Mouse (Mus musculus) testis, adult 2 months (tissue): ENCODE results near the gene Zfp810. TPM values are rescaled to one million over a fixed set of nuclear protein-coding genes. Genes with fewer than 3 reads are reported as not detected.

ENCODE experiments used
- H3K27ac ChIP-seq: fragments of 200-500 bp; 2 replicates; pipeline ENCODE4 v1.5.1; 2012; ENCODE audit warnings: low read depth, low read length; ENCODE audit not compliant: control insufficient read depth, insufficient read depth
- H3K27me3 ChIP-seq: fragments of 200-500 bp; 2 replicates; pipeline ENCODE4 v1.6.1; 2012; ENCODE audit warnings: mild to moderate bottlenecking, low read length, moderate library complexity; ENCODE audit not compliant: control insufficient read depth, insufficient read depth
- H3K36me3 ChIP-seq: fragments of 200-500 bp; 2 replicates; pipeline ENCODE4 v1.6.1; 2012; ENCODE audit warnings: mild to moderate bottlenecking, low read length; ENCODE audit not compliant: control insufficient read depth, insufficient read depth
- H3K4me1 ChIP-seq: fragments of 200-500 bp; 2 replicates; pipeline ENCODE4 v1.6.1; 2012; ENCODE audit warnings: low read length; ENCODE audit not compliant: control insufficient read depth, insufficient read depth
- H3K4me3 ChIP-seq: fragments of 200-500 bp; 2 replicates; pipeline ENCODE4 v1.5.1; 2012; ENCODE audit warnings: low read depth, mild to moderate bottlenecking, low read length, moderate library complexity, mixed read lengths; ENCODE audit not compliant: control insufficient read depth
- CTCF ChIP-seq: fragments of 200-500 bp; IDR thresholded peaks from 2 replicates; pipeline ENCODE4 v1.5.1; 2012; ENCODE audit warnings: low read depth, mild to moderate bottlenecking, inconsistent platforms, low read length, moderate library complexity; ENCODE audit not compliant: control insufficient read depth, insufficient read depth, insufficient replicate concordance
- POLR2A ChIP-seq: fragments of 200-500 bp; IDR thresholded peaks from 2 replicates; pipeline ENCODE4 v1.6.1; 2012; ENCODE audit warnings: low read depth, mild to moderate bottlenecking, inconsistent platforms, low read length, moderate library complexity; ENCODE audit not compliant: control insufficient read depth
- polyA plus RNA-seq: library from polyadenylated mRNA; depleted of rRNA; stranded (reverse); fragments of >200 nt; gene quantifications from 2 replicates; pipeline ENCODE4 v1.2.3, GENCODE M21; 2012; rRNA removed

The Zfp810 gene
- polyA plus RNA-seq, result 2.5 and 2.6 TPM in 2 replicates

DNA sequence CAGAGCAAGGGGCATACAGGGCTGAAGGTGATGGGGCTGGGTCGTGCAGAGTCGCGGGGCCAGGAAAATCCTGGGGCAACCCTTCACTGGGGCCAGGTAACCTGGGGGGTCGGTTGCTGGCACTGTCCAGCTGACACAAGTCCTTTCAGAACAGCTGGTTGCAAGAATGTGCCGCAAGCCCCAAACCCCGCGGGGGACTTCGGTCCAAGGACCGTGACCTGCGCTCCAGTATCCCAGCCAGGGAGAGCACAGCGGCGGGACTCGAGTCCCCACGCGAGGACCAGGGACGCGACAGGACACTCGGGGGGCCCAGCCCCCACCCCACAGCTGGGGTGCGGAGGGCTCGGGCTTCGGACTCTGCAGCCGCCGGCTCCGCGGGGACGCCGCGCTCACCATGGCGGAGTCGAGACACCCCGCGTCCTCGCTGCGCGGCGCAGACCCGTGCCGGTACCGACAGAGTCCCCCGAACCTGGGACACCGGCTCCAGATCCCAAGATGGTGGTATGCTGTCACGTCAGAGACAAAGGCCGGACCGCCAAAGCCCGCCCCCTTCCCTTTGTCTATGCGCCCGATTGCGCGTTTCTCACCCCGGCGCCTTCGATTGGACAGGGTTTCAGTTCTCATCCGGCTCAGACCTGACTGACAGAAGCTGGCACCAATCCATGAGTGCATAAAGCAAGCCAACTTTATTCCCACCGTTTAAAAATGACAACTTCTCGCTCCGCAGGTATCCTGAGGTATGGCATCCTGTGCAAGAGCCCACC lies at the start of gene Zfp810:
TSS of gene Zfp810 (minus strand) at position 493 of the 764 bp plus-strand sequence.
- H3K4me3 ChIP-seq, result peak within 1 kb of the TSS; percentile 90
- no peaks in the 10 kb centered on the region for H3K36me3 ChIP-seq
- peak within 1 kb of the TSS; percentile 42; the same call in 1 of the 2 replicates for H3K27ac ChIP-seq
- peaks cover 4% of the 10 kb centered on the region for H3K4me1 ChIP-seq
- TF ChIP-seq CTCF (no peak), POLR2A (peak; percentile 40; the same call in 1 of the 2 replicates)
- H3K27me3 ChIP-seq, result no peaks in the 10 kb centered on the region

DNA sequence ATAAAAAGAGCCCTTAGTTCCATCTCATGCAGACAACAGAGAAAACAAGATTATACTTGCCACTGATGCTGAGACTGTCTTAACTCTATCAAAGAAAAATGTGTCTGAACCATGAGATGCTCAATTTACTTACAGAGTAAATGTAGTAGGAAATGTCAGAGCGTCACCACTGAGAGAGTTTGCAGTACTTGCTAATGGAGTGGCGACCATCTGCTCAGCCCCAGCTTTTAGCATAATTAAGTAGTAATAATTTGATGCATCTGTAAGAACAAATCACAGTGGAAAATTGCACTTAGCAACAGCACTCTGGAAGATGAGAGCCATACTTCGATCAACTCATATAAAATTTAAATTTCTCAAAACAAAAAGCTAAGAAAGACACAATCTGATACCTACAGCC lies 48.5 kb upstream of the Zfp810 start:
- no peak overlapping the region for H3K27ac ChIP-seq
- no peak for TF ChIP-seq POLR2A
- no peaks in the 10 kb centered on the region for H3K27me3 ChIP-seq
- H3K4me3 ChIP-seq, result no peak overlapping the region
- H3K36me3 ChIP-seq, result peaks cover 3% of the 10 kb centered on the region
- no peaks in the 10 kb centered on the region for H3K4me1 ChIP-seq

DNA sequence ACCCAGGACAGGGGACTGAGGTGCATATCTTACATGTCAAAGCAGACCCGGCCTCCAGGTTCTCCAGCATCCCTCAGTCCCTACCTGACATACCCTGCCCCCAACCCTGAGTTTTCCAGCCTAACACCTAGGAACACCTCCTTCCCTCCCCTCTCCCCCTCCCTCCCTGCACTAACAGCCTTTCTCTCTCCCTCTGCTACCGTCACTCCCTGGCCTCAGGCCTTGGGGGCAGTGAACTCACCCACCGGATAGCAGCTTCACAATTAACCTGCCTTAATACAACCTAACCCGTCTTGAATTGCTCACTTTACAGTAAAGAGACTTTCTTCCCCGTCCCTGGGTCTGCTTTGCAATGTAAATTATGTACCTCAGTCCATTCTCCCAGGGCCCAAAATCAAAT lies 46.5 kb upstream of the Zfp810 start:
- Histone ChIP-seq H3K4me3 (peak overlapping the region; percentile 73), H3K27me3 (no peaks in the 10 kb centered on the region), H3K36me3 (no peaks in the 10 kb centered on the region; the same call in none of the 2 replicates), H3K4me1 (no peaks in the 10 kb centered on the region), H3K27ac (no peak overlapping the region)
- TF ChIP-seq POLR2A (no peak), CTCF (no peak)

DNA sequence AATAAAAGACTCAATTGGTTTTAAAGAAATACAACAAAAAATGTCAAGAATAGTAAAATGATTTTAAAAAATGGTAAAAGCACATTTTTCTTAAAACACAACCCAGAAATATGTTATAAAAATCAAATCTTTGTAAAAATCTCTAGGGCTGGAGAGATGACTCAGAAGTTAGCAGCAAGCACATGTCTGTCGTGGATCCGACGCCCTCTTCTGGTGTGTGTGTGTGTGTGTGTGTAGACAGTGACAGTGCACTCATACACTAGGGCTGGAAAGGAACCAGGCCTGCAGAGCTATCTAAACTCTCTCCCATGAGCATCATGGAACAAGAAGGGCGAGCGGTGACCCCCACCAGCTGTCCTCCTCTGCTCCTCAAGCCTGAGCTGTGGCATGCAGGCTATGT lies 46.0 kb upstream of the Zfp810 start:
- TF ChIP-seq POLR2A, result no peak
- TF ChIP-seq CTCF, result no peak
- Histone ChIP-seq H3K27me3 (no peaks in the 10 kb centered on the region), H3K4me3 (peak overlapping the region; percentile 73), H3K4me1 (no peaks in the 10 kb centered on the region), H3K36me3 (peaks cover under 1% of the 10 kb centered on the region), H3K27ac (no peak overlapping the region)

DNA sequence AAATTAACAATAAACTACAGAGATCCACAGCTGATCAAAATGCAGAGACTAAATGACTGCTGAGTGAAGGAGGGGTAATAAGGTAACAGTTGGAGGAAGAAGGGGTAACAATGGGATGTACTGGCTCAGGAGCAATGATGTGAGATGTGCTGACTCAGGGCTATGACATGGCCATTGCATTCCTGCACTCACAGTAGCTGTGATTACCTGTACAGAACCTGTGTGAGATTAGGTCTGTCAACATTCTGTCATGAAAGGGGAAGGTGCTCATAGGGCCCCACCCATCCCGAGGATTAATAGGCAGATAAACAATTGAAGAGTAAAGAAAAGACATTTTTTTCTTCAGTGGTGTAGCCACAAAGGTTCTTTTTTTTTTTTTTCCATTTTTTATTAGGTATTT lies 32.9 kb upstream of the Zfp810 start:
- TF ChIP-seq POLR2A, result no peak
- no peak for TF ChIP-seq CTCF
- Histone ChIP-seq H3K4me3 (no peak overlapping the region), H3K4me1 (no peaks in the 10 kb centered on the region), H3K27me3 (no peaks in the 10 kb centered on the region), H3K27ac (no peak overlapping the region), H3K36me3 (0 out of 2 replicates have a peak, but pooled peaks cover 1% of the 10 kb centered on the region)

DNA sequence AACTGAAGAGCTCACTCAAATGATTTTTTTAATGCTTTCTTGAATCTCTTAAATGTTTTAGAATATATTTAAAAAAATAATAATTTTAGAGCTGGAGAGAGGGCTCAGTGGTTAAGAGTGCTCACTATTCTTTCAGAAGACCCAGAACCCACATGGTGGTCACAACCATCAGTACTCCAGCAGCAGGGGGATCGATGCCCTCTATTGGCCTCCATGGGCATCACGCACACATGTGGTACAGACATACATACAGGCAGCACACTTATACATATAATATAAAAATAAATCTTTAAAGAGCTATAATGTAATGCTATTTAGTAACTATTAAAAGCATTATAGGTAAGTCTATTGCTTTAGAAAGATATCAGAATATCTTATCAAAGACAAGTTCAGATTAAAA lies 29.8 kb upstream of the Zfp810 start:
- Histone ChIP-seq H3K4me1 (no peaks in the 10 kb centered on the region), H3K27me3 (no peaks in the 10 kb centered on the region), H3K27ac (no peak overlapping the region), H3K4me3 (no peak overlapping the region), H3K36me3 (peaks cover 3% of the 10 kb centered on the region; the same call in 1 of the 2 replicates)
- TF ChIP-seq CTCF, result no peak
- no peak for TF ChIP-seq POLR2A

DNA sequence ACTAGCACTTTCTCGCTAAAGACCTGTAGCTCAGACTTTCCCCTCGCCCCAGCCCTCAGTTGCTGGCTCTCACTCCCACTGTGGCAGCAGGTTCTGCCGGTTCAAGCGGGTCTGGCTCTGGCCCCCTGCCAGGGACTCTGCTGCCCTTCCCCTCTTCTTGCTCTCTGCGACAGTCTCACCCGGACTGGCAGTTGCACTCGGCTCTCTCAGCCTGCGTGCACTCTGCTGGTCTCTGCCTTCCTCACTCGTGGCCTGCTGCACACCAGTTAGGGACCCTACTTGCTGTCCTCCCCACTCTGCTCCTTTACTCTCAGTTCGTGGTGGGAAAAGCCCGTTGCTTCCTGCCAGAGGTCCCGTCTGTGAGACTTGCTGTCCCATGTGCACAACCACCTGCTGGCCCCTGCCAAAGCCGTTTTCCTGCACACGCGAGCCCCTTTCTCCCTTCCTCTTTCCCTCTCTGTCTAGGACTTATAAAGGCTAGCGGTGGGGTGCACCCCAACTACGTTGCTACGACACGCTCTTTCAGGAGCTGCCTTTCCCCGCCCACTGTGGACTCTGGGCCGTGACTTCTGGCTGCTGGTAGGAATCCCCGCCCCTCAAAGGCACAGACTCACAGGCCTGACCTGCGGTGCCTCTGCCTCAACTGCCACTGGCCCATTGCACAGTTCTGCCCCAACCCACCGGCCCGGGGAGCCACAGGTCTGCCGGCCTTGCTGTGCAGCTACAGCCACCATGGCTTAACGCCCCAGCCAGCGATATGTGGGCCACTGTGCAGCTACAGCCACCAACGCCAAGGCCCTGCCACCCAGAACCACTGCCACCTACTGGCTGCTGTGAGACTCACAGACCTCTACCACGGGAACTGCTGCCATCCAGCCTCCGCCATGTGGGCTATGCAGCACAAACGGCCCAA lies 20.3 kb upstream of the Zfp810 start:
- TF ChIP-seq CTCF, result peak; percentile 90
- peak; percentile 21 for TF ChIP-seq POLR2A
- peak overlapping the region; percentile 69 for H3K27ac ChIP-seq
- peaks cover 18% of the 10 kb centered on the region for H3K4me1 ChIP-seq
- no peaks in the 10 kb centered on the region; the same call in 1 of the 2 replicates for H3K36me3 ChIP-seq
- H3K27me3 ChIP-seq, result no peaks in the 10 kb centered on the region
- H3K4me3 ChIP-seq, result peak overlapping the region; percentile 80
